Mouse (Mus musculus): ENCODE measurements around the gene 1700084M14Rik.
"Not testable (repeated sequence)": the region's sequence is repeated elsewhere in the genome, so short reads cannot be mapped to it uniquely, and the experiment has no call there.

DNA sequence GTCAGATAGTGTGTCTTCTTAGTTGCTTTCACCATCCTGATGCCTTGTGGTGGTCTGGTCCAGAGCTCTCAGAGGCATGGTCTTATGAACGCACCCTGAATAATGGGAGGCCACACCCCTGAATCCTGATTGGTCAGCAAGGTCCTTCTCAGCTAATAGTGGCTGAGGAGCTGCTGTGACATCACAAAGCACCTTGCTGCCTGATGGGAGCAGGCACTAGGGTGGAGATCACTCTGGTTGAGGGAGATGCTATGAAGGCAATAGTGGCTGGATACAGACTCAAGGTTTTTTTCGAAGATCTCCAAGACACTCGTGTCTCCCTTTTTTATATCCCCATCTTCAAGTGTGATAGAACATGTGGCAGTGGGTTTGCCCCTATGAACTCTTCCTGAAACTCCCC lies at the start of gene 1700084M14Rik:
- not testable (repeated sequence) for TF ChIP-seq POLR2A (IDR thresholded peaks at IDR 0.05; ENCODE audit: borderline replicate concordance, insufficient read depth, low read length); CTCF (IDR thresholded peaks at IDR 0.05; ENCODE audit: borderline replicate concordance, insufficient read depth, low read depth, low read length)
